Mouse (Mus musculus) thymus, adult 2 months (tissue): ENCODE measurements around the gene Gstm3.
A peak's percentile ranks its signal among the peaks of the same experiment; 100 is the strongest.

Experiments
- CTCF ChIP-seq: fragments of 200-500 bp; IDR thresholded peaks from 2 replicates; pipeline ENCODE4 v1.5.1; 2012; ENCODE audit warnings: mild to moderate bottlenecking, control low read depth, low read length, moderate library complexity, borderline replicate concordance; ENCODE audit not compliant: control insufficient read depth, poor library complexity, insufficient read depth; ENCODE audit errors: extremely low read depth
- POLR2A ChIP-seq: fragments of 200-500 bp; IDR thresholded peaks from 2 replicates; pipeline ENCODE4 v1.6.1; 2012; ENCODE audit warnings: mild to moderate bottlenecking, low read length, control low read depth, moderate library complexity; ENCODE audit not compliant: control insufficient read depth, poor library complexity, insufficient read depth; ENCODE audit errors: extremely low read depth

GRCm38 (mm10) chr3:107939403-107939802 lies 29.7 kb downstream of the Gstm3 start:
- TF ChIP-seq CTCF (peak; percentile 76; the same call in 1 of the 2 replicates), POLR2A (no peak)
